Mouse (Mus musculus): ENCODE measurements around the gene Zeb2. TPM values are rescaled to one million over a fixed set of nuclear protein-coding genes. Genes with fewer than 3 reads are reported as not detected.
"Not testable (repeated sequence)": the region's sequence is repeated elsewhere in the genome, so short reads cannot be mapped to it uniquely, and the experiment has no call there.

The Zeb2 gene
- polyA plus RNA-seq, 1 experiment, result 25.6 TPM

DNA sequence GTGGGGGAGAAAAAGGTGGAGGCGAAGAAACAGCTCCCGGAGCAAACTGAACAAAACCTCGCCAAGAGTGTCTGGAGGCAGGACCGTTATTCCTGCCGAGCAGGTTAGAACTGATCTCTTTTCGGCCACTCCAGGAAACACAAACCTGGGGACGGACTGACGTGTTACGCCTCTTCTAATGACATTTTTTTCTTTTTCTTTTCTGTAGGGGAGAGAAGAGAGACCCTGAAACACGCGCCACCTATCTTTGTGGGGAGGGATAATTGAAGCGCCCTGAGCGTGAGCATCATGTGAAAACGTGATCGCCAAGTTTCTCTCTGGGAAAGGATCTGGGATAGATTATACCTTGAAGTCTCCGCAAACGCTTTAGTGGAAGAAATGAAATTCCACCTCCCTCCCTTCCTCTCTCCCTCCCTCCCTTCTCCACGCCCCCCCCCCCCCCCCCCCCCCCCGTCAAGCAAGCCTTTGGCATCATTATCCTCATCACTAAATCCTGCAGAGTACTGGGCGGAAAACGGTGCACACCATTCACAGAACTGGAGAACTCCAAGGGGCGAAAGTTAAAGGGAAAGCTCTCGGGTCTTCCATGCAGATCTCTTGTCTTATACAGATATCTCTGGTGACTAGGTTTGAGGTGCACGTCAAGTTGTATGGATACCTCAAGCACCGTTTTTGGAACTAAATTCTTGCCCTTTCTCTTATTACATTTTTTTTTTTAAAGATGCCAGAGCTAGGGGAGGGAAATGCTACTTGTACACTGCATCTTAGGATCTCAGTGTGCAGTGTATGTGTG, 4.1 kb downstream of the Zeb2 start:
- H3K27me3 ChIP-seq (replicated peaks; ENCODE audit: control insufficient read depth, insufficient read depth, low read length), result no peaks in the 10 kb centered on the region; the same call in 1 of the 2 replicates
- 3% methylated on average over 23 of the region's 25 CpGs for WGBS
- peak; percentile 24; the same call in 1 of the 2 replicates for TF ChIP-seq CTCF (conservative IDR thresholded peaks at IDR 0.05; ENCODE audit: insufficient read depth, insufficient read length, low read depth, low read length)
- no peak for TF ChIP-seq POLR2A (IDR thresholded peaks at IDR 0.05; ENCODE audit: low read depth, low read length)
- peak; percentile 69 for DNase-seq
- H3K27ac ChIP-seq (ENCODE audit: insufficient read depth, low read depth, low read length), result peak overlapping the region; percentile 79
- H3K4me1 ChIP-seq (ENCODE audit: control insufficient read depth, insufficient read depth, low read length), result no peaks in the 10 kb centered on the region
- peak overlapping the region; percentile 57 for H3K4me3 ChIP-seq (ENCODE audit: insufficient read depth, low read depth, low read length)
- no peaks in the 10 kb centered on the region; the same call in 1 of the 2 replicates for H3K36me3 ChIP-seq (ENCODE audit: control insufficient read depth, insufficient read depth, low read length)

DNA sequence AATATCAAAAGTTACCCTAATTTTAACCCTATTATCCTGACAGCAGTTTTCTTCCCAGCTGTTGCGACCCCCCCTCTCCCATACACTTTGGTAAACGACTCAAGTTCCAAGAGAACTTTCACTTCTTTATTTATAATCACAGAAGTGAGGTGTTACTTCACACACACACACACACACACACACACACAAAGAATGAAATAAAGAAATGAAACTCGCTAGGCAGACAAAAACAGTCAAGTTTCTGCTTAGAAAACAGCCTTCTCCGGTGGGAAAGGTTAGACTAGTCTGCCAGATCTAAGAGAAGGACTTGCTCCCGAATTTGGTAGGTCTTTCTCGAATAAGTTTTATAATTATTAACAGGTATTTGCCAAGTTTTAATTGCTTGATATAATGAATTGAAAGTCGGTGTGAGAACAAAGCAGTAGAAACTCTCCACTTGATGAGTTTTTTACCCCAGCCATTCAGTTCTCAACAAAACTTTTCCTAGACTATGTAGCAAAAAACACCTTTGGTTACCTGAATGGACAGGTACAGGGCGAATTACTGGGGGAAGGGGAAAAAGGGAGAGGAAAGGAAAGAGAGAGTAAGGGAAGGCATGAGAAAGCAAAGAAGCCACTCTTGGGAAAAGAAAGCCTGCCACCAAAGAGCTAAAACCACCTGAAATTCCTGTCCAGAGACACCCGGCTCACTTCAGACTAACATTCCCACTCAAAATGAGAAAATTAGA, 5.0 kb downstream of the Zeb2 start:
- H3K27me3 ChIP-seq (replicated peaks; ENCODE audit: control insufficient read depth, insufficient read depth, low read length), result no peaks in the 10 kb centered on the region; the same call in 1 of the 2 replicates
- no peak for TF ChIP-seq POLR2A (IDR thresholded peaks at IDR 0.05; ENCODE audit: low read depth, low read length)
- TF ChIP-seq CTCF (conservative IDR thresholded peaks at IDR 0.05; ENCODE audit: insufficient read depth, insufficient read length, low read depth, low read length), result no peak
- peak overlapping the region; percentile 57 for H3K4me3 ChIP-seq (ENCODE audit: insufficient read depth, low read depth, low read length)
- no peaks in the 10 kb centered on the region; the same call in 1 of the 2 replicates for H3K4me1 ChIP-seq (ENCODE audit: control insufficient read depth, insufficient read depth, low read length)
- 18% methylated on average over 9 of the region's 9 CpGs for WGBS
- peak overlapping the region; percentile 62 for H3K27ac ChIP-seq (ENCODE audit: insufficient read depth, low read depth, low read length)
- peak; percentile 56 for DNase-seq
- no peaks in the 10 kb centered on the region; the same call in 1 of the 2 replicates for H3K36me3 ChIP-seq (ENCODE audit: control insufficient read depth, insufficient read depth, low read length)

DNA sequence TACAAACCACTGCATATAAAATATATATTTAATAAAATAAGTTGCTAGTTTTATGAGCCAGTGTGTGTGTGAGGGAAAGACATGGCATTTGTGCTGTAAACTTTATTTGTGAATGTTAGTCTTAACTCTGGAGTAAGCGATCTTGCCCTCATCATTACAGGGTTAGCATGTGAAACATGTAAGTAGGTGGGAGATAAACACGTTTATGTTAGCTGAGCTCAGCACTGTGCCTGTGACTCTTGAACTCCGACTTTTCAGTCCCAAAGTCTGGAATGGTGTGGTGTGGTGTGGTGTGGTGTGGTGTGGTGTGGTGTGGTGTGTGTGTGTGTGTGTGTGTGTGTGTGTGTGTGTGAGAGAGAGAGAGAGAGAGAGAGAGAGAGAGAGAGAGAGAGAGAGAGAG, 5.6 kb downstream of the Zeb2 start:
- 13% methylated on average over 3 of the region's 3 CpGs for whole genome bisulfite sequencing
- H3K36me3 ChIP-seq (ENCODE audit: control insufficient read depth, insufficient read depth, low read length); H3K4me1 ChIP-seq (ENCODE audit: control insufficient read depth, insufficient read depth, low read length); H3K27me3 ChIP-seq (replicated peaks; ENCODE audit: control insufficient read depth, insufficient read depth, low read length): not testable (repeated sequence)
- DNase-seq, result peak; percentile 58
- peak overlapping the region; percentile 57 for H3K4me3 ChIP-seq (ENCODE audit: insufficient read depth, low read depth, low read length)
- peak overlapping the region; percentile 62 for H3K27ac ChIP-seq (ENCODE audit: insufficient read depth, low read depth, low read length)

DNA sequence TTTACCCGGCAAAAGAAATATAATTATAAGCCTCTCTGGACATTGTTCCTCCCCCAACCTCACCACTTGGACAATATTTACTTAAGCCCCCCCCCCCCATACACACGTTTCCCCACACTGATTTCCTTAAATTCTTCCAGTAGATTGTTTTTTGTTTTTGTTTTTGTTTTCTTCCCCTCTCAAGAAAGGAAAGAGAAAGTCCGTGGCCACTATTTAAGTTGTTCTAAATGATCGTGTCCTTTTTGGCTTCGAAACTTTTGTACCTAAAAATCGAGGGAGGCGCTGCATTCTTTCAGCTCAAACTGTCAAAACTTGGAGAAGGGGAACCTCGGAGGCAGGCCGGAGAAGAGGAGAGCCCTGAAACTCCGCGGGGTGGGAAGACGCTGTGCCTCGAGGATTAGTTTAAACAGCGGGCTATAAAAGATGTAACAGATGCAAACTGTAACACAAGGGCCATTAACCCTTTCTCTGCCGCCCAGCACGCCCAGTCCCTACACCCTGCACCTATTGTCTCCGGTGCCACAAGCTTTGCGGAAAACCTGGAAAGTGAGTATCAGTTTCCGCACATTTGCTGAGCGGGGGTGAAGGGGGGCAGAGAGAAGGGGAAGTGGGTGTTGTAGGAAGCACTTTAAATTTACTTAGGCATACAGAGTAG, 6.3 kb downstream of the Zeb2 start:
- H3K27ac ChIP-seq (ENCODE audit: insufficient read depth, low read depth, low read length), result peak overlapping the region; percentile 85
- peak overlapping the region; percentile 94 for H3K4me3 ChIP-seq (ENCODE audit: insufficient read depth, low read depth, low read length)
- no peaks in the 10 kb centered on the region; the same call in 1 of the 2 replicates for H3K36me3 ChIP-seq (ENCODE audit: control insufficient read depth, insufficient read depth, low read length)
- WGBS, result 4% methylated on average over 20 of the region's 20 CpGs
- H3K4me1 ChIP-seq (ENCODE audit: control insufficient read depth, insufficient read depth, low read length), result peaks cover 6% of the 10 kb centered on the region; the same call in 1 of the 2 replicates
- peak; percentile 67 for DNase-seq
- no peaks in the 10 kb centered on the region for H3K27me3 ChIP-seq (replicated peaks; ENCODE audit: control insufficient read depth, insufficient read depth, low read length)
- TF ChIP-seq POLR2A (IDR thresholded peaks at IDR 0.05; ENCODE audit: low read depth, low read length) (no peak), CTCF (conservative IDR thresholded peaks at IDR 0.05; ENCODE audit: insufficient read depth, insufficient read length, low read depth, low read length) (no peak)

DNA sequence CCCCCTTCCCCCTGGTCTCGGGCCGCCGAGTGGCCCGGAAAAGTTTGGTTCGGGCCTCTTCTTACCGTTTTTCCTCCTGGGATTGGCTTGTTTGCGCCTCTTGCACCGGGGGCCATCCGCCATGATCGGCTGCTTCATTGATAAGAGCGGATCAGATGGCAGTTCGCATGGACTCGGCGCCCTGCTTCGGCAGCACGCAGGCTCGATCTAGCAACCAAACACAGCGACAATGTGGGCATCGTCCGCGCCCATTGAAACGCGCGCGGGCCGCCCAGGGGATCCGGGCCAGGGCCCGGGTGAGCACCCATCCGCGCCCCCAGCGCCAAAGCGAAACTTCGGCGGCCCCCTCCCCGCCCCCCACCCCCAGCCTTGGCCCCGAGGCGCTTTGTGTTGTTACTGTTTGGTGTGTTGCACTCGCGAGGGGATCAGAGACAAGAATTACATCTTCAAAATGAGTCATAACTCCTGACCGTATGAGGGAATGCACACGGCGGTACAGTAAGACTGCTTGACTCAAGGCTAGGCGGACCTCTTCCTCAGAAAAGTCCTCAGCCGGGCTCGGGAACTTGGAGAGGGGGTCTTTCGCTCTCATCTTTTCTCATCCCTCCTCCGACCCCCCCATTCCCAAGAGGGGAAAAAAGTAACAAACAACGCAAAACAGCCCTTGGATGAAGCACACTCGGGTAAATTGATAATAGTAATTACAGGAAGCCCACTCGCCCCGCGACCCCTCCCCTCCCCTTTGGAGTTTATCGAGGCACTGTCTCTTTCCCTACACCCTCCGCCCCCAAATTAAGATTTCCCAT, 7.0 kb downstream of the Zeb2 start:
- H3K27ac ChIP-seq (ENCODE audit: insufficient read depth, low read depth, low read length), result peak overlapping the region; percentile 85
- no peaks in the 10 kb centered on the region for H3K27me3 ChIP-seq (replicated peaks; ENCODE audit: control insufficient read depth, insufficient read depth, low read length)
- WGBS, result under 1% methylated on average over 54 of the region's 54 CpGs
- peak; percentile 70 for DNase-seq
- H3K4me1 ChIP-seq (ENCODE audit: control insufficient read depth, insufficient read depth, low read length), result peaks cover 11% of the 10 kb centered on the region; the same call in 1 of the 2 replicates
- H3K4me3 ChIP-seq (ENCODE audit: insufficient read depth, low read depth, low read length), result peak overlapping the region; percentile 94
- no peak for TF ChIP-seq CTCF (conservative IDR thresholded peaks at IDR 0.05; ENCODE audit: insufficient read depth, insufficient read length, low read depth, low read length)
- TF ChIP-seq POLR2A (IDR thresholded peaks at IDR 0.05; ENCODE audit: low read depth, low read length), result no peak
- H3K36me3 ChIP-seq (ENCODE audit: control insufficient read depth, insufficient read depth, low read length), result no peaks in the 10 kb centered on the region; the same call in 1 of the 2 replicates

DNA sequence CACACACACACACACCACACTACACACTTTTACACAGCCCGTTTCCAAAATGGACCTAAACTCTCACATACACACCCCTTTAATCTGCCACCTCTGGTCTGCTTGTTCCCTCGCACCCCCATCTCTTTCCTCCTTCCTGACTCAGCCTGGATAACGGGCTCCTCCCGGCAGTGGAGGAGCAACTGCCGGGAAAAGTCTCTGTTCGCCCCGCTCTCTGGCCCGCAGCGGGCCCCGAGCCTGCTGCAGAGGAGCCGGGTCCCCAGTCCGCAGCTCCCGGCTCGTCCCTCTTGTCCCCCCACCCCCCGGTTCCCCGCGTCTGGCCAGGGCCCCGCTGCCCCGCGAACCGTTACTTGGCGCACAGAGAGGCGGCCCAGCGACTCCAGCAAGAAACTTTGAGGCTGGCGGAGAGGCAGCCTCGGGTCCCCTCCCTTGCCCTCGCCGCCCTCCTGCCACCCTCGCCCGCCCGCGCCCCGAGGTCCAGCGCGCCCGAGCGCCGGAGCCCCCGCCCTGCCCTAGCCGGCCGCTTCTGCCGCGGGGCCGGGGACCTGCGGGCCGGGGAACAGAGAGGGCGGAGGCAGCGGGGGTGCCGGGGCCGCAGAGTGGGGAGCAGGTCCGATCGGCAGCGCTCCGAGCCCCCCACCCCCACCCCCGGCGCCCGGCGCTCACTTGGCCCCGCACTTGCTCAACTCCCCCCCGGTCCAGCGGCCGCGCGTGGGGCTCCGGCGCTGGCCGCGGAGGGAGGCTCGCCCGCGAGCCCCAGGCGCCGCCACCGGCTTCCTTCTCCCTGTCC, 7.8 kb downstream of the Zeb2 start:
- Histone ChIP-seq H3K4me3 (ENCODE audit: insufficient read depth, low read depth, low read length) (peak overlapping the region; percentile 94), H3K27ac (ENCODE audit: insufficient read depth, low read depth, low read length) (peak overlapping the region; percentile 85), H3K27me3 (replicated peaks; ENCODE audit: control insufficient read depth, insufficient read depth, low read length) (no peaks in the 10 kb centered on the region), H3K4me1 (ENCODE audit: control insufficient read depth, insufficient read depth, low read length) (peaks cover 11% of the 10 kb centered on the region; the same call in 1 of the 2 replicates), H3K36me3 (ENCODE audit: control insufficient read depth, insufficient read depth, low read length) (no peaks in the 10 kb centered on the region; the same call in 1 of the 2 replicates)
- no peak for TF ChIP-seq POLR2A (IDR thresholded peaks at IDR 0.05; ENCODE audit: low read depth, low read length)
- no peak for TF ChIP-seq CTCF (conservative IDR thresholded peaks at IDR 0.05; ENCODE audit: insufficient read depth, insufficient read length, low read depth, low read length)
- DNase-seq, result peak; percentile 45
- 1% methylated on average over 68 of the region's 74 CpGs for WGBS
